Mouse (Mus musculus) liver, postnatal 0 days (tissue): ENCODE measurements around the gene Cdk19.

Experiments
- CTCF ChIP-seq: sonication (generic); IDR thresholded peaks from 2 replicates; pipeline ENCODE4 v1.5.1; 2016; ENCODE audit warnings: antibody characterized with exemption, low read depth
- EP300 ChIP-seq: IDR thresholded peaks from 2 replicates; pipeline ENCODE4 v1.6.1; 2016; ENCODE audit warnings: antibody characterized with exemption, low read depth, mild to moderate bottlenecking

DNA sequence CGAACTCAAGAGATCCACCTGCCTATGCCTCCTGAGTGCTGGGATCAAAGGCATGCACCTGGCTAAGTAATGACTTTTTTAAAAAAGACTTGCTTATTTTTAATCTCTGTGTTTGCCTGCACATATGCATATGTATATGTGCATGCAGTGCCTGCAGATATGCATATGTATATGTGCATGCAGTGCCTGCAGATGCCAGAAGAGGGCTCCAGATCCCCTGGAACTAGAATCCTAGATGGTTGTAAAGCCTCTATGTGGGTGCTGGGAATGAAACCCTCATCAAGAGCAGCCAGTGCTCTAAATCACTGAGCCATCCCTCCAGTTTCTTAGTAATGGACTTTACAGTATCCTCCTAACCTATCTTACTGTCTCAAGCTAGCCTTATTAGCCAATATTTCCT is 33.4 kb upstream of the Cdk19 start:
- no peak for TF ChIP-seq EP300
- peak; percentile 52 for TF ChIP-seq CTCF
